Mouse (Mus musculus) spleen, adult 2 months (tissue): ENCODE data around the gene Scn2b. TPM values are rescaled to one million over a fixed set of nuclear protein-coding genes. Genes with fewer than 3 reads are reported as not detected.

ENCODE experiments used
- DNase-seq, 2 experiments: peaks; one replicate each; pipeline versions ENCODE4 v3.0.0 to v3.0.0-alpha.2; 2012 to 2021; ENCODE audit warnings: low spot score in 2 of 2, low read depth in 1 of 2
- H3K27ac ChIP-seq: fragments of 200-500 bp; 2 replicates; pipeline ENCODE4 v1.5.1; 2012; ENCODE audit warnings: low read length, inconsistent platforms; ENCODE audit not compliant: insufficient read depth
- H3K27me3 ChIP-seq: fragments of 200-500 bp; 2 replicates; pipeline ENCODE4 v1.6.1; 2012; ENCODE audit warnings: mild to moderate bottlenecking, moderate library complexity, low read length, inconsistent platforms; ENCODE audit not compliant: control insufficient read depth, insufficient read depth
- H3K36me3 ChIP-seq: fragments of 200-500 bp; 2 replicates; pipeline ENCODE4 v1.6.1; 2012; ENCODE audit warnings: mild to moderate bottlenecking, low read length, inconsistent platforms; ENCODE audit not compliant: control insufficient read depth, insufficient read depth
- H3K4me1 ChIP-seq: fragments of 200-500 bp; 2 replicates; pipeline ENCODE4 v1.6.1; 2011; ENCODE audit warnings: inconsistent platforms; ENCODE audit not compliant: control insufficient read depth, insufficient read depth, insufficient read length
- H3K4me3 ChIP-seq: fragments of 200-500 bp; 2 replicates; pipeline ENCODE4 v1.5.1; 2011; ENCODE audit warnings: mild to moderate bottlenecking, inconsistent platforms; ENCODE audit not compliant: insufficient read depth, insufficient read length; ENCODE audit errors: extremely low read depth
- CTCF ChIP-seq: fragments of 200-500 bp; IDR thresholded peaks from 2 replicates; pipeline ENCODE4 v1.5.1; 2011; ENCODE audit warnings: mild to moderate bottlenecking, inconsistent platforms; ENCODE audit not compliant: insufficient read depth, insufficient read length, insufficient replicate concordance; ENCODE audit errors: extremely low read depth
- POLR2A ChIP-seq: fragments of 200-500 bp; IDR thresholded peaks from 2 replicates; pipeline ENCODE4 v1.6.1; 2011; ENCODE audit warnings: low read depth, low read length, inconsistent platforms
- WGBS: fragments of 180-500 bp; shearing (Covaris S2); methylation state at CpG from one replicate; pipeline ENCODE4 v1.1.7; 2018; 5-methylcytosine and 5-hydroxymethylcytosine counted together
- polyA plus RNA-seq: library from polyadenylated mRNA; depleted of rRNA; stranded (reverse); fragments of >200 nt; gene quantifications from 2 replicates; pipeline ENCODE4 v1.2.3, GENCODE M21; 2012

Gene Scn2b
- polyA plus RNA-seq, 1 experiment, result 1.8 TPM

DNA sequence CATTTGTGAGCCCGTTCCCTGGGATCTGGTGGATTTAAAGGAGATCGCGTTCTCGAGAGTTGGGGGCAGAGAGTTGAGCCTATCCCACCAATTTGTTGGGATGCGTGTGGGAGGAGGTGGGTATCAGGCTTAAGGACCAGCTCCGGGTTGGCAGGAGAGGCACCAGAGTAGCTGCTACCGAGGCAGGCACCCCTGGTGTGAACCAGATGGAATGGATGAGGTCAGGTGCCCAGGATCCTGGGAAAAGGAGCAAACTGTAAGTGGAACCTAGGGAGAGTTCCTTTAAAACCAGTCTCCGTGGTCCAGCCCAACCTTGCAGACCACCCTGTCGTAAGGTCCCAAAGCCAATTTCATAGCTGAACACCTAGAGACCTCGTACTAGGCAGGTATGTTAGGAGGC lies 970 bp downstream of the Scn2b start:
- Histone ChIP-seq H3K27ac (no peak overlapping the region), H3K4me1 (peaks cover 7% of the 10 kb centered on the region; the same call in 1 of the 2 replicates), H3K27me3 (no peaks in the 10 kb centered on the region), H3K4me3 (no peak overlapping the region), H3K36me3 (no peaks in the 10 kb centered on the region)
- no peak for DNase-seq
- 56% methylated on average over 10 of the region's 10 CpGs for WGBS
- TF ChIP-seq CTCF (no peak), POLR2A (no peak)

DNA sequence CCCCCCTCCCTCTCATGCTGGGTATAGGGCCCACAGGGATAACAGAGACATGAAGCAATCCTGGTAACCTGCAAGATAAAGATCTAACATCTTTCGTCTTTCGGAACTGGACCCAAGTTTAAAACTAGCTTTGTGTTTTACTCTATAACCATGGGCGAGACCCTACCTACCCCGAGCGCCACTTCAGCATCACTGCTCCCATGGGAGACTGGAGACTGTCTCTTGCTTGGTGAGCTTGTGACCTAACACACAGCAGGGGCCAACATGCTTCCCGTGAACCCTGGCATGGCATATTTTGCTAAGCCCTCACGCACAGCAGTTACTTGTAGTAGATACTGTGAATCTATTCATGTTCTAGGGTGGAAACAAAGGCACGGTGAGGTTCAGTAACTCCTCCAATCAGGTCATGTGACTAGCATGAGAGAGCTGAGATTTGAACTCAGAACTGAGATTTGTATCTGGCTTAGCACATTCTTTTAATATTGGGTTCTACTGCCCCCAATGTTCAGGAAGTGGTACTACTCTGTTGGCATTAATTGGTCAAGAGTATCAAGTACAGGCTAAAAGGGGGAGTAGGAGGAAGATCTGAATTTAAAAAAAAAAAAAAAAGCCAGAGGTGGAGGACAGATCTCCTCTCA lies 1.9 kb downstream of the Scn2b start:
- WGBS, result 86% methylated on average over 8 of the region's 8 CpGs
- no peak for DNase-seq
- H3K4me1 ChIP-seq, result peaks cover 7% of the 10 kb centered on the region; the same call in 1 of the 2 replicates
- H3K27ac ChIP-seq, result no peak overlapping the region
- no peaks in the 10 kb centered on the region for H3K27me3 ChIP-seq
- no peaks in the 10 kb centered on the region for H3K36me3 ChIP-seq
- TF ChIP-seq CTCF, result no peak
- TF ChIP-seq POLR2A, result no peak
- H3K4me3 ChIP-seq, result no peak overlapping the region

DNA sequence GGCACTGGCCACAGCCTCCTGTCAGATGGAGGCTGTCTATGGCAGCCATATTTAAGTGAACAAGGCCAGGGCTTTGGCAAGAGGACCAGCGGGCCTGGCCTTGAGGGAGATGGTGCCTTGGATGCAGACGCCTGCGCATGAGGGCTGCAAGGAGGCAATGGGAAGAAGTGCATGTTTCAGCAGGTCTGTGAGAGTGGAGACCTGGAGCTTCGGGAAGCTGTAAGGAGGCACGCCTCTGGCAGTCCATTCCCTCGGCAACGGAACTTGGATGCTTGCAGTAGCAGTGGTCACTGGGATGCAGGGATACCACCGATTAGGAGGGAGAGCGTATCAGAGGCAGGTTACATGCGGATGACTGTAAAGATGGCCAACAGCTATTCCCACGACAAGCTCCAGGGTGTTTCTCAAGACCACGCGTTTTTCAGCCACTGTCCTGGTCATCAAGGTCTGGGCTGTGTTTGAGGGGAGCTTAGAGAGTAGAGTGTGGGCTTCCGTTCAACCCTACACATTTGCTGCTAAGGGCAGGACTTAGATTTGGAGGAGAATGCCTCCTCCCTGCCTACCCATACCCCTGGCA lies 2.5 kb downstream of the Scn2b start:
- TF ChIP-seq CTCF (no peak), POLR2A (no peak)
- 92% methylated on average over 14 of the region's 14 CpGs for WGBS
- Histone ChIP-seq H3K4me1 (peaks cover 7% of the 10 kb centered on the region; the same call in 1 of the 2 replicates), H3K27me3 (no peaks in the 10 kb centered on the region), H3K27ac (no peak overlapping the region), H3K4me3 (no peak overlapping the region), H3K36me3 (no peaks in the 10 kb centered on the region)
- no peak for DNase-seq

DNA sequence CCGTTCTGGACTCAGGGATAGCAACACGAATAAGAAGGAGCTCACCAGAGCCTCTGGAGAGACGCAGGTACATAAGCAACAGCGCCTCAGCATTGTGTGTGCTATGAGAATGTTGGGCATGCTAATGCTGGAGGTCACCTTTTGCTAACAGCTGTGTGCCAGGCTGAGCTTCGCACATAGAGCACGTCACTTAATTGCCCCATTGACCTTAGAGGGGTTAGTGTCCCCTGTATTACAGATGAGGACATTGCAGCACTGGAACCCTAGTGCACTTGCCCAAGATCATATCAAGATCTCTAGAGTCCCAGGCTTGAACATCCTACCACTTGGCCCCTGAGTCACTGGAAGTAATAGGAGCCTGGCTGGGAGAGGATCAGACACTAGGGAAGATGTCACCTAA lies 3.0 kb downstream of the Scn2b start:
- no peak overlapping the region for H3K4me3 ChIP-seq
- TF ChIP-seq CTCF (no peak), POLR2A (no peak)
- no peaks in the 10 kb centered on the region for H3K36me3 ChIP-seq
- no peak for DNase-seq
- no peak overlapping the region for H3K27ac ChIP-seq
- peaks cover 7% of the 10 kb centered on the region; the same call in 1 of the 2 replicates for H3K4me1 ChIP-seq
- WGBS, result 81% methylated on average over 6 of the region's 6 CpGs
- no peaks in the 10 kb centered on the region for H3K27me3 ChIP-seq

DNA sequence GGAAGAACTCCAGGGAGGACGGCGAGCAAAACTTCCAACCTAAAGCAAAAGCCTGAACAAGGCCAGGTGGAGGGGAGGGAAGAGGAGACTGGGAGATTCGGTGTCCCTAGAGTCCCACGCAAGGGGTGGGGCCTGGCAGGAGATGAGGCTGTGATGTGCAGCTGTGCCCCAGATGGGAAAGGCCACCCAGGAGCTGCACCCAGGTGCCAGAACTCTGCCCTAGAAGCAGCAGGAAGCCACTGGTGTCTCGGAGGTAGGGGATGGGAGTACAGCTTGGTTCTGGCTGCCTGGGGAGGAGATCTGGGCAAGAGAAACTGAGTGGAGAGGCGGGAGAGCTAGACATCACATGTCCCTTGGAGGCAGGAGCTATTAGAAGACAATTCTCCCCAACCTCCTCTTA lies 3.4 kb downstream of the Scn2b start:
- peaks cover 7% of the 10 kb centered on the region; the same call in 1 of the 2 replicates for H3K4me1 ChIP-seq
- H3K27me3 ChIP-seq, result no peaks in the 10 kb centered on the region
- H3K4me3 ChIP-seq, result no peak overlapping the region
- H3K27ac ChIP-seq, result no peak overlapping the region
- DNase-seq, result no peak
- TF ChIP-seq CTCF, result no peak
- no peak for TF ChIP-seq POLR2A
- no peaks in the 10 kb centered on the region for H3K36me3 ChIP-seq
- WGBS, result 26% methylated on average over 6 of the region's 6 CpGs

DNA sequence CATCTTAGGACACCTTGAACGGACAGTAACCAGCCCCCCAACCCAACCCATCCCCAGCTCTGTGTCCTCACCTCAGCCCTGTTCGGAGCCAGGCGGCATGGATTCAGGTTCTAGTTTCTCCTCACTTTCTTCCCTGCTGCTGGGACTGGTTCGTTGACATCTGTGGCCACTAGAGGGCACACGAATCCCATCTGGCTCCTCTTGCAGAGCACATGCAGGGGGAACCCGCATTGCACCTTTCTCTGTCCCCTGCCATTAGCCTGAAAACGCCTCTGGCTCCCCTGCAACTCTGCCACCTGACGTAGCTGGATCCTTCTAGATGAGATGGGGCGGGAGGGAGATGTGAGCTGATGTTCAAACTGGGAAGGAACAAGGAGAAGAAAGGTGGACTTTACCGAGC lies 4.2 kb downstream of the Scn2b start:
- peak overlapping the region; percentile 14; the same call in 1 of the 2 replicates for H3K4me3 ChIP-seq
- 4% methylated on average over 10 of the region's 10 CpGs for WGBS

DNA sequence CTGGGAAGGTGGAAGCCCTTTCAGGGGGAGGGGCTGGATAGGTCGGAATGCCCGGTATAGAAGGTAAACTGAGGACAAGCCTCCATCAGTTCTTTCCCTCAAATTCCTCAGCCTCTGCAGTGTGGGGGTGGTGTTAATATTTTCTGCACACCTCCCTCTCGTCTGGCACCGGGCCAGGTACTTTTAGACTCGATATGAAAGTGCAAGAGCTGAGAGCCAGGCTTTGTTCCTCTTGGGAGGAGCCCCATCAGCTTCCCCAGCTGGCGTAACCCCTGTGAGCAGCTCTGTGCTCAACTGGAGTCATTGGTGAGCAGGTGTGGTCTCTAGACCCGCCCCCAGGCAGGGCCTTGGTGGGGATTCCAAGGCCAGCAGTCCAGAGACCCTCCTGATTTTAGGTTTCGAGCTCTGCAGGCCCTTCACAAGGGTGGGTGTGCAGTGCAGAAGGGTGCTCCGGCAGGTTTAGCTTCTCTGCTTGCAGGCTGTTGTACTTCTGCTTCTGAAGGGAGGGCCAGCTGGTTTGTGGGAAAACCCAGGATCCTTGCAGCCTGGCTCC lies 4.7 kb downstream of the Scn2b start:
- Histone ChIP-seq H3K27me3 (no peaks in the 10 kb centered on the region), H3K27ac (peak overlapping the region; percentile 80), H3K36me3 (no peaks in the 10 kb centered on the region), H3K4me1 (peaks cover 15% of the 10 kb centered on the region; the same call in 1 of the 2 replicates), H3K4me3 (peak overlapping the region; percentile 18; the same call in 1 of the 2 replicates)
- WGBS, result 10% methylated on average over 9 of the region's 9 CpGs
- TF ChIP-seq POLR2A (no peak; the same call in 1 of the 2 replicates), CTCF (no peak)
- peak; percentile 83 to 86 for DNase-seq

More for the DNA sequence above, 4.2 kb downstream of the Scn2b start:
- Histone ChIP-seq H3K4me1 (peaks cover 14% of the 10 kb centered on the region; the same call in 1 of the 2 replicates), H3K27me3 (no peaks in the 10 kb centered on the region), H3K36me3 (no peaks in the 10 kb centered on the region), H3K27ac (peak overlapping the region; percentile 58)
- peak; percentile 76 to 79 for DNase-seq
- TF ChIP-seq POLR2A, result no peak
- TF ChIP-seq CTCF, result peak; percentile 94; the same call in 1 of the 2 replicates
